Mouse (Mus musculus) hindbrain, embryonic 15.5 days (tissue): ENCODE results near the gene Gm10392. TPM values are rescaled to one million over a fixed set of nuclear protein-coding genes. Genes with fewer than 3 reads are reported as not detected.
A peak's percentile ranks its signal among the peaks of the same experiment; 100 is the strongest.

ENCODE experiments used
- ATAC-seq: fragments of 200-750 bp; cut with Nextera tagmentation; 2 replicates; pipeline ENCODE4 v1.8.0; 2017; ENCODE audit warnings: low read depth, moderate number of reproducible peaks, moderate TSS enrichment; ENCODE audit not compliant: low FRiP score
- H3K27ac ChIP-seq: fragments of 300-500 bp; sonication (generic); replicated peaks from 2 replicates; pipeline ENCODE4 v1.5.1; 2015; ENCODE audit warnings: mild to moderate bottlenecking, inconsistent platforms
- H3K27me3 ChIP-seq: fragments of 300-500 bp; sonication (generic); 2 replicates; pipeline ENCODE4 v1.6.1; 2015; ENCODE audit warnings: control low read depth, inconsistent platforms
- H3K36me3 ChIP-seq: fragments of 300-500 bp; sonication (generic); 2 replicates; pipeline ENCODE4 v1.6.1; 2015; ENCODE audit warnings: control low read depth, inconsistent platforms
- H3K4me1 ChIP-seq: fragments of 300-500 bp; sonication (generic); replicated peaks from 2 replicates; pipeline ENCODE4 v1.6.1; 2015; ENCODE audit warnings: control low read depth, inconsistent platforms
- H3K4me2 ChIP-seq: fragments of 300-500 bp; sonication (generic); 2 replicates; pipeline ENCODE4 v1.6.1; 2015; ENCODE audit warnings: moderate library complexity, mild to moderate bottlenecking, inconsistent platforms
- H3K4me3 ChIP-seq: fragments of 300-500 bp; sonication (generic); 2 replicates; pipeline ENCODE4 v1.5.1; 2015; ENCODE audit warnings: mild to moderate bottlenecking, inconsistent platforms
- H3K9ac ChIP-seq: fragments of 300-500 bp; sonication (generic); 2 replicates; pipeline ENCODE4 v1.6.1; 2015; ENCODE audit warnings: inconsistent platforms
- H3K9me3 ChIP-seq: fragments of 300-500 bp; sonication (generic); 2 replicates; pipeline ENCODE4 v1.6.1; 2016; ENCODE audit warnings: control low read depth, inconsistent platforms
- WGBS: fragments of 180-500 bp; shearing (Covaris S2); methylation state at CpG from one replicate; pipeline ENCODE4 v1.1.7; 2015; 5-methylcytosine and 5-hydroxymethylcytosine counted together
- polyA plus RNA-seq: library from polyadenylated mRNA; unstranded; fragments of >200 nt; fragmentation: Nextera tagmentation; extraction: Ambion mirVana; gene quantifications from 2 replicates; pipeline ENCODE4 v1.2.1, GENCODE M21; 2015

Gene Gm10392
- polyA plus RNA-seq, 1 experiment from 2014 or later = 0.16 TPM

- ATAC-seq = no peak
- peak overlapping the region; percentile 95 for H3K4me2 ChIP-seq
Measured at GRCm38 (mm10) chr11:77495507-77495906, 23.5 kb downstream of the Gm10392 start.

GRCm38 (mm10) chr11:77494782-77495181 lies 24.2 kb downstream of the Gm10392 start:
- Histone ChIP-seq H3K27me3 (no peaks in the 10 kb centered on the region), H3K9ac (peak overlapping the region; percentile 91), H3K4me3 (peak overlapping the region; percentile 90), H3K27ac (no peak overlapping the region), H3K4me2 (peak overlapping the region; percentile 95), H3K36me3 (peaks cover 6% of the 10 kb centered on the region; the same call in 1 of the 2 replicates), H3K4me1 (peaks cover 73% of the 10 kb centered on the region), H3K9me3 (no peaks in the 10 kb centered on the region)
- WGBS = 75% methylated on average over 6 of the region's 6 CpGs
- ATAC-seq = no peak

More at GRCm38 (mm10) chr11:77495507-77495906, 23.5 kb downstream of the Gm10392 start:
- Histone ChIP-seq H3K9ac (0 out of 2 replicates have a peak overlapping the region, but pooled peaks have one; percentile 91), H3K9me3 (no peaks in the 10 kb centered on the region), H3K4me3 (no peak overlapping the region), H3K36me3 (peaks cover 12% of the 10 kb centered on the region; the same call in 1 of the 2 replicates), H3K27ac (no peak overlapping the region), H3K27me3 (no peaks in the 10 kb centered on the region), H3K4me1 (peaks cover 71% of the 10 kb centered on the region)

- WGBS = 34% methylated on average over 4 of the region's 4 CpGs
- Histone ChIP-seq H3K9me3 (no peaks in the 10 kb centered on the region), H3K4me2 (peak overlapping the region; percentile 95), H3K27ac (peak overlapping the region; percentile 90), H3K27me3 (no peaks in the 10 kb centered on the region), H3K4me3 (peak overlapping the region; percentile 90), H3K9ac (peak overlapping the region; percentile 91), H3K36me3 (0 out of 2 replicates have a peak, but pooled peaks cover 2% of the 10 kb centered on the region), H3K4me1 (peaks cover 73% of the 10 kb centered on the region)
- ATAC-seq = no peak
Measured at GRCm38 (mm10) chr11:77494344-77494676, 24.7 kb downstream of the Gm10392 start.

- Histone ChIP-seq H3K36me3 (no peaks in the 10 kb centered on the region), H3K4me1 (peaks cover 74% of the 10 kb centered on the region), H3K27ac (peak within 1 kb of the TSS; percentile 91), H3K27me3 (no peaks in the 10 kb centered on the region), H3K4me3 (peak within 1 kb of the TSS; percentile 90), H3K9ac (peak within 1 kb of the TSS; percentile 91), H3K9me3 (no peaks in the 10 kb centered on the region), H3K4me2 (peak within 1 kb of the TSS; percentile 95)
- WGBS = 2% methylated on average over 47 of the region's 74 CpGs
- no peak for ATAC-seq
Measured at GRCm38 (mm10) chr11:77493512-77494343, 25.3 kb downstream of the Gm10392 start, which contains the start of gene Git1. Git1 (plus strand) TSS chr11:77493562.

GRCm38 (mm10) chr11:77492911-77493332 lies 26.1 kb downstream of the Gm10392 start:
- H3K4me1 ChIP-seq = peaks cover 76% of the 10 kb centered on the region
- peak; percentile 79 for ATAC-seq
- WGBS = under 1% methylated on average over 30 of the region's 32 CpGs

GRCm38 (mm10) chr11:77492311-77492871 lies 26.6 kb downstream of the Gm10392 start:
- H3K27ac ChIP-seq = peak overlapping the region; percentile 91
- no peaks in the 10 kb centered on the region for H3K9me3 ChIP-seq
- ATAC-seq = no peak
- no peaks in the 10 kb centered on the region for H3K27me3 ChIP-seq
- H3K4me1 ChIP-seq = peaks cover 76% of the 10 kb centered on the region
- peak overlapping the region; percentile 95 for H3K4me2 ChIP-seq
- peak overlapping the region; percentile 91 for H3K9ac ChIP-seq
- H3K4me3 ChIP-seq = peak overlapping the region; percentile 90
- no peaks in the 10 kb centered on the region for H3K36me3 ChIP-seq
- WGBS = under 1% methylated on average over 13 of the region's 18 CpGs

More at GRCm38 (mm10) chr11:77492911-77493332, 26.1 kb downstream of the Gm10392 start:
- Histone ChIP-seq H3K36me3 (no peaks in the 10 kb centered on the region), H3K9me3 (no peaks in the 10 kb centered on the region), H3K9ac (peak overlapping the region; percentile 91), H3K4me2 (peak overlapping the region; percentile 95), H3K27me3 (no peaks in the 10 kb centered on the region), H3K27ac (peak overlapping the region; percentile 91), H3K4me3 (peak overlapping the region; percentile 90)

GRCm38 (mm10) chr11:77491502-77492291 lies 27.3 kb downstream of the Gm10392 start:
- Histone ChIP-seq H3K27me3 (no peaks in the 10 kb centered on the region), H3K36me3 (no peaks in the 10 kb centered on the region), H3K4me3 (peak overlapping the region; percentile 90)

GRCm38 (mm10) chr11:77491123-77491501 lies 27.9 kb downstream of the Gm10392 start:
- peaks cover 82% of the 10 kb centered on the region for H3K4me1 ChIP-seq
- WGBS = under 1% methylated on average over 13 of the region's 13 CpGs
- peak; percentile 66 for ATAC-seq

More at GRCm38 (mm10) chr11:77491502-77492291, 27.3 kb downstream of the Gm10392 start:
- Histone ChIP-seq H3K27ac (peak overlapping the region; percentile 91), H3K4me1 (peaks cover 76% of the 10 kb centered on the region), H3K9ac (peak overlapping the region; percentile 91), H3K9me3 (no peaks in the 10 kb centered on the region), H3K4me2 (peak overlapping the region; percentile 95)
- ATAC-seq = peak; percentile 57
- WGBS = under 1% methylated on average over 23 of the region's 23 CpGs

GRCm38 (mm10) chr11:77490451-77490850 lies 28.5 kb downstream of the Gm10392 start:
- ATAC-seq = no peak
- Histone ChIP-seq H3K4me1 (peaks cover 82% of the 10 kb centered on the region), H3K9me3 (no peaks in the 10 kb centered on the region), H3K27me3 (no peaks in the 10 kb centered on the region), H3K9ac (peak overlapping the region; percentile 97; the same call in 1 of the 2 replicates), H3K4me3 (peak overlapping the region; percentile 90), H3K4me2 (peak overlapping the region; percentile 95), H3K27ac (peak overlapping the region; percentile 91), H3K36me3 (no peaks in the 10 kb centered on the region)
- 61% methylated on average over 6 of the region's 6 CpGs for WGBS

More at GRCm38 (mm10) chr11:77491123-77491501, 27.9 kb downstream of the Gm10392 start:
- Histone ChIP-seq H3K27ac (peak overlapping the region; percentile 91), H3K9ac (peak overlapping the region; percentile 97; the same call in 1 of the 2 replicates), H3K4me2 (peak overlapping the region; percentile 95), H3K27me3 (no peaks in the 10 kb centered on the region), H3K9me3 (no peaks in the 10 kb centered on the region), H3K4me3 (peak overlapping the region; percentile 90), H3K36me3 (no peaks in the 10 kb centered on the region)

- H3K9ac ChIP-seq = peak within 1 kb of the TSS; percentile 97
- ATAC-seq = peak; percentile 69
- peaks cover 81% of the 10 kb centered on the region for H3K4me1 ChIP-seq
- under 1% methylated on average over 48 of the region's 87 CpGs for WGBS
- H3K27ac ChIP-seq = peak within 1 kb of the TSS; percentile 91
- H3K9me3 ChIP-seq = no peaks in the 10 kb centered on the region
- H3K27me3 ChIP-seq = no peaks in the 10 kb centered on the region
- peak within 1 kb of the TSS; percentile 90 for H3K4me3 ChIP-seq
- H3K36me3 ChIP-seq = no peaks in the 10 kb centered on the region
- H3K4me2 ChIP-seq = peak within 1 kb of the TSS; percentile 95
Measured at GRCm38 (mm10) chr11:77489591-77490235, 29.3 kb downstream of the Gm10392 start, which contains the start of gene Ankrd13b. Ankrd13b (minus strand) TSS chr11:77489678.
